Mouse (Mus musculus) urinary bladder, adult 18-20 months (tissue): ENCODE data around the gene Daglb.
A peak's percentile ranks its signal among the peaks of the same experiment; 100 is the strongest.
"Not testable (repeated sequence)": the region's sequence is repeated elsewhere in the genome, so short reads cannot be mapped to it uniquely, and the experiment has no call there.

ENCODE experiments used
- DNase-seq, 2 experiments: peaks; one replicate each; pipeline ENCODE4 v3.0.0; 2022; ENCODE audit warnings: low spot score in 2 of 2, mixed read lengths in 2 of 2

Gene Daglb

GRCm38 (mm10) chr5:143518045-143518591, 53.7 kb downstream of the Daglb start:
- DNase-seq = peak; percentile 39 to 57

GRCm38 (mm10) chr5:143520415-143520814, 56.0 kb downstream of the Daglb start:
- DNase-seq = no peak

- DNase-seq = no peak
Observed at GRCm38 (mm10) chr5:143522882-143523281, 58.5 kb downstream of the Daglb start.

- DNase-seq = no peak
Observed at GRCm38 (mm10) chr5:143525454-143526225, 61.3 kb downstream of the Daglb start.

- DNase-seq = peak; percentile 36 to 40
Observed at GRCm38 (mm10) chr5:143526698-143527331, 62.4 kb downstream of the Daglb start.

GRCm38 (mm10) chr5:143527486-143528307, 63.3 kb downstream of the Daglb start, which contains the start of gene Rac1:
Rac1 (minus strand) TSS chr5:143528036.
- peak; percentile 93 to 94 for DNase-seq

GRCm38 (mm10) chr5:143528308-143528683, 63.9 kb downstream of the Daglb start:
- no peak for DNase-seq

- no peak for DNase-seq
Observed at GRCm38 (mm10) chr5:143530715-143531114, 66.3 kb downstream of the Daglb start.

- no peak for DNase-seq
Observed at GRCm38 (mm10) chr5:143534922-143535321, 70.5 kb downstream of the Daglb start.

GRCm38 (mm10) chr5:143537022-143537421, 72.6 kb downstream of the Daglb start:
- DNase-seq = no peak

- DNase-seq = no peak
Observed at GRCm38 (mm10) chr5:143539111-143539510, 74.7 kb downstream of the Daglb start.

GRCm38 (mm10) chr5:143547384-143547783, 83.0 kb downstream of the Daglb start:
- DNase-seq = peak; percentile 52 to 62

- no peak for DNase-seq
Observed at GRCm38 (mm10) chr5:143547866-143548265, 83.5 kb downstream of the Daglb start.

- DNase-seq = peak; percentile 94 to 95
Observed at GRCm38 (mm10) chr5:143548401-143548846, 84.0 kb downstream of the Daglb start.

- DNase-seq = not testable (repeated sequence)
Observed at GRCm38 (mm10) chr5:143548922-143549321, 84.5 kb downstream of the Daglb start.

- DNase-seq = no peak
Observed at GRCm38 (mm10) chr5:143552911-143553310, 88.5 kb downstream of the Daglb start.

- no peak for DNase-seq
Observed at GRCm38 (mm10) chr5:143555233-143555632, 90.8 kb downstream of the Daglb start.
